Mouse (Mus musculus): Measurements from ENCODE around the gene Slc15a1. TPM values are rescaled to one million over a fixed set of nuclear protein-coding genes. Genes with fewer than 3 reads are reported as not detected.

The Slc15a1 gene
- polyA plus RNA-seq, 1 experiment: 2.0 TPM

- no peak overlapping the region for H3K27ac ChIP-seq (ENCODE audit: control insufficient read depth, insufficient read depth, low read length)
- H3K27me3 ChIP-seq (ENCODE audit: control insufficient read depth, insufficient read depth, low read length): no peaks in the 10 kb centered on the region
- peaks cover 2% of the 10 kb centered on the region; the same call in 1 of the 2 replicates for H3K4me1 ChIP-seq (replicated peaks; ENCODE audit: control insufficient read depth, insufficient read depth, low read length)
- no peaks in the 10 kb centered on the region for H3K36me3 ChIP-seq (ENCODE audit: control insufficient read depth, insufficient read depth, low read length)
- 96% methylated on average over 1 of the region's 1 CpGs for WGBS
- TF ChIP-seq CTCF (IDR thresholded peaks at IDR 0.05; ENCODE audit: borderline replicate concordance, control insufficient read depth, extremely low read depth, insufficient read depth, low read length, poor library complexity) (no peak), POLR2A (IDR thresholded peaks at IDR 0.05; ENCODE audit: control insufficient read depth, extremely low read depth, insufficient read depth, low read length, poor library complexity) (no peak)
- no peak for DNase-seq
- no peak overlapping the region for H3K4me3 ChIP-seq (ENCODE audit: control insufficient read depth, insufficient read depth, low read length)
Observed at GRCm38 (mm10) chr14:121458521-121458920, 46.5 kb downstream of the Slc15a1 start.

GRCm38 (mm10) chr14:121457536-121457935, 47.5 kb downstream of the Slc15a1 start:
- TF ChIP-seq CTCF (IDR thresholded peaks at IDR 0.05; ENCODE audit: borderline replicate concordance, control insufficient read depth, extremely low read depth, insufficient read depth, low read length, poor library complexity): no peak
- TF ChIP-seq POLR2A (IDR thresholded peaks at IDR 0.05; ENCODE audit: control insufficient read depth, extremely low read depth, insufficient read depth, low read length, poor library complexity): no peak

GRCm38 (mm10) chr14:121456416-121457285, 48.4 kb downstream of the Slc15a1 start:
- Histone ChIP-seq H3K27ac (ENCODE audit: control insufficient read depth, insufficient read depth, low read length) (no peak overlapping the region), H3K4me1 (replicated peaks; ENCODE audit: control insufficient read depth, insufficient read depth, low read length) (peaks cover 2% of the 10 kb centered on the region; the same call in 1 of the 2 replicates), H3K27me3 (ENCODE audit: control insufficient read depth, insufficient read depth, low read length) (no peaks in the 10 kb centered on the region), H3K4me3 (ENCODE audit: control insufficient read depth, insufficient read depth, low read length) (no peak overlapping the region), H3K36me3 (ENCODE audit: control insufficient read depth, insufficient read depth, low read length) (no peaks in the 10 kb centered on the region)
- WGBS: 65% methylated on average over 11 of the region's 11 CpGs
- no peak for TF ChIP-seq POLR2A (IDR thresholded peaks at IDR 0.05; ENCODE audit: control insufficient read depth, extremely low read depth, insufficient read depth, low read length, poor library complexity)
- no peak for TF ChIP-seq CTCF (IDR thresholded peaks at IDR 0.05; ENCODE audit: borderline replicate concordance, control insufficient read depth, extremely low read depth, insufficient read depth, low read length, poor library complexity)
- no peak for DNase-seq

More at GRCm38 (mm10) chr14:121457536-121457935, 47.5 kb downstream of the Slc15a1 start:
- no peak overlapping the region for H3K27ac ChIP-seq (ENCODE audit: control insufficient read depth, insufficient read depth, low read length)
- no peak overlapping the region for H3K4me3 ChIP-seq (ENCODE audit: control insufficient read depth, insufficient read depth, low read length)
- H3K4me1 ChIP-seq (replicated peaks; ENCODE audit: control insufficient read depth, insufficient read depth, low read length): peaks cover 2% of the 10 kb centered on the region; the same call in 1 of the 2 replicates
- no peak for DNase-seq
- 94% methylated on average over 6 of the region's 6 CpGs for WGBS
- no peaks in the 10 kb centered on the region for H3K36me3 ChIP-seq (ENCODE audit: control insufficient read depth, insufficient read depth, low read length)
- H3K27me3 ChIP-seq (ENCODE audit: control insufficient read depth, insufficient read depth, low read length): no peaks in the 10 kb centered on the region

GRCm38 (mm10) chr14:121455976-121456375, 49.1 kb downstream of the Slc15a1 start:
- peaks cover 2% of the 10 kb centered on the region; the same call in 1 of the 2 replicates for H3K4me1 ChIP-seq (replicated peaks; ENCODE audit: control insufficient read depth, insufficient read depth, low read length)
- H3K27ac ChIP-seq (ENCODE audit: control insufficient read depth, insufficient read depth, low read length): no peak overlapping the region
- no peak for DNase-seq
- WGBS: 94% methylated on average over 15 of the region's 15 CpGs
- TF ChIP-seq POLR2A (IDR thresholded peaks at IDR 0.05; ENCODE audit: control insufficient read depth, extremely low read depth, insufficient read depth, low read length, poor library complexity) (no peak), CTCF (IDR thresholded peaks at IDR 0.05; ENCODE audit: borderline replicate concordance, control insufficient read depth, extremely low read depth, insufficient read depth, low read length, poor library complexity) (no peak)
- no peaks in the 10 kb centered on the region for H3K27me3 ChIP-seq (ENCODE audit: control insufficient read depth, insufficient read depth, low read length)
- no peaks in the 10 kb centered on the region for H3K36me3 ChIP-seq (ENCODE audit: control insufficient read depth, insufficient read depth, low read length)
- no peak overlapping the region for H3K4me3 ChIP-seq (ENCODE audit: control insufficient read depth, insufficient read depth, low read length)

GRCm38 (mm10) chr14:121455527-121455926, 49.5 kb downstream of the Slc15a1 start:
- no peaks in the 10 kb centered on the region for H3K36me3 ChIP-seq (ENCODE audit: control insufficient read depth, insufficient read depth, low read length)
- H3K4me1 ChIP-seq (replicated peaks; ENCODE audit: control insufficient read depth, insufficient read depth, low read length): peaks cover 6% of the 10 kb centered on the region
- no peaks in the 10 kb centered on the region for H3K27me3 ChIP-seq (ENCODE audit: control insufficient read depth, insufficient read depth, low read length)
- peak; percentile 55 for DNase-seq
- H3K4me3 ChIP-seq (ENCODE audit: control insufficient read depth, insufficient read depth, low read length): no peak overlapping the region
- no peak for TF ChIP-seq POLR2A (IDR thresholded peaks at IDR 0.05; ENCODE audit: control insufficient read depth, extremely low read depth, insufficient read depth, low read length, poor library complexity)
- TF ChIP-seq CTCF (IDR thresholded peaks at IDR 0.05; ENCODE audit: borderline replicate concordance, control insufficient read depth, extremely low read depth, insufficient read depth, low read length, poor library complexity): peak; percentile 58; the same call in 1 of the 2 replicates
- H3K27ac ChIP-seq (ENCODE audit: control insufficient read depth, insufficient read depth, low read length): no peak overlapping the region
- WGBS: 14% methylated on average over 6 of the region's 6 CpGs

- Histone ChIP-seq H3K4me1 (replicated peaks; ENCODE audit: control insufficient read depth, insufficient read depth, low read length) (peaks cover 6% of the 10 kb centered on the region), H3K4me3 (ENCODE audit: control insufficient read depth, insufficient read depth, low read length) (no peak overlapping the region), H3K36me3 (ENCODE audit: control insufficient read depth, insufficient read depth, low read length) (no peaks in the 10 kb centered on the region), H3K27me3 (ENCODE audit: control insufficient read depth, insufficient read depth, low read length) (no peaks in the 10 kb centered on the region), H3K27ac (ENCODE audit: control insufficient read depth, insufficient read depth, low read length) (no peak overlapping the region)
- no peak for DNase-seq
- WGBS: 67% methylated on average over 3 of the region's 3 CpGs
- TF ChIP-seq POLR2A (IDR thresholded peaks at IDR 0.05; ENCODE audit: control insufficient read depth, extremely low read depth, insufficient read depth, low read length, poor library complexity) (no peak), CTCF (IDR thresholded peaks at IDR 0.05; ENCODE audit: borderline replicate concordance, control insufficient read depth, extremely low read depth, insufficient read depth, low read length, poor library complexity) (no peak)
Observed at GRCm38 (mm10) chr14:121453130-121453529, 51.9 kb downstream of the Slc15a1 start.

Measured in thymus, adult 2 months (tissue).